Mouse (Mus musculus) liver, embryonic 14.5 days (tissue): ENCODE data around the gene Cma1.

Source experiments
- CTCF ChIP-seq: IDR thresholded peaks from 2 replicates; pipeline ENCODE4 v1.5.1; 2016; ENCODE audit warnings: antibody characterized with exemption, low read depth, control low read depth
- EP300 ChIP-seq: IDR thresholded peaks from 2 replicates; pipeline ENCODE4 v1.6.1; 2016; ENCODE audit warnings: antibody characterized with exemption, low read depth

GRCm38 (mm10) chr14:55913406-55913805 lies 31.1 kb downstream of the Cma1 start:
- TF ChIP-seq CTCF (no peak), EP300 (no peak)
